Mouse (Mus musculus) embryo, embryonic 9.5 days (tissue): ENCODE results near the gene Map3k10.
"Not testable (repeated sequence)": the region's sequence is repeated elsewhere in the genome, so short reads cannot be mapped to it uniquely, and the experiment has no call there.

ENCODE experiments used
- DNase-seq: peaks from one replicate; pipeline ENCODE4 v3.0.0-alpha.2; 2017; ENCODE audit errors: extremely low spot score

The Map3k10 gene

GRCm38 (mm10) chr7:27654607-27655276, 19.7 kb downstream of the Map3k10 start:
- DNase-seq = no peak

GRCm38 (mm10) chr7:27653681-27654437, 20.5 kb downstream of the Map3k10 start, which contains the start of gene Ttc9b:
Gene Ttc9b, plus strand, starts transcription at chr7:27653915.
- peak; percentile 65 for DNase-seq

GRCm38 (mm10) chr7:27650949-27651348, 23.4 kb downstream of the Map3k10 start:
- peak; percentile 75 for DNase-seq

DNA sequence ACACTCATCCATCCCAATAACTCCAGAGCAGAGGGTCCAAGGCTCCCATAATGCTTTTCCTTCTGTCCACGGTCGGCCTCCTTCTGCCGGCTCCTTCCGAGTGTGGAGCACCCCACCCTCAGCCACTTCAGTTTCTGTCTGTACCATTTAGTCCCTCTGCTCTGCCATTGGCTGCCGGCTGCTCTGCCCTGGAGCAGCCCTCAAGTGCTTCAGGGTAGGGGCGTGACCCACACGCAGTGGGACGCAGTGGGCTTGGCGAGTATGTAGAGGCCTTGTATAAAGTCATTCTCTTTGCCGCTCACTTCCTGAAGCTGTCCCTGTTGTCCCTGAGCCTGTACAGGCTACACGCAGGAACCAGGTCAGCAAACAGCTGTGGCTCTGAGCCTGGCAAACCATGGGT, 24.7 kb downstream of the Map3k10 start:
- DNase-seq = no peak

- DNase-seq = no peak
These were observed 27.0 kb downstream of the Map3k10 start for GRCm38 (mm10) chr7:27647281-27648002.

GRCm38 (mm10) chr7:27646516-27646915, 27.9 kb downstream of the Map3k10 start:
- no peak for DNase-seq

DNA sequence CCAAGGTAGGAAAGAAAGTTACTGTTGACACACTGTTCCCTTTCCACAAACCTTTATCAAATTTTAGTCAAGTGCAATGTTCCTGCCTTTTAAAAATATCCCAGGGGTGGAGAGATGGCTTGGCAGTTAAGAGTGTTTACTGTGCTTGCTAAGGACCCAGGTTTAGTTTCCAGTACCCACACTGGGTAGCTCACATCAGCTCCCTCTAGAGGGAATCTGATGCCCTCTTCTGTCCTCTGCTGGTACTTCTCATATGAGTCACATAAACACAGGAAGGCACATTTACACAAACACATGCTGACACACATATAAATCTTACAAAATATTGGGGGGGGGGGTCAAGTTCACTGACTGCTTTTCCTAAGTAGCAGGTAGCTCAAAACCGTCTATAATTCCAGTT, 29.9 kb downstream of the Map3k10 start:
- no peak for DNase-seq

GRCm38 (mm10) chr7:27635094-27635493, 39.3 kb downstream of the Map3k10 start:
- not testable (repeated sequence) for DNase-seq

DNA sequence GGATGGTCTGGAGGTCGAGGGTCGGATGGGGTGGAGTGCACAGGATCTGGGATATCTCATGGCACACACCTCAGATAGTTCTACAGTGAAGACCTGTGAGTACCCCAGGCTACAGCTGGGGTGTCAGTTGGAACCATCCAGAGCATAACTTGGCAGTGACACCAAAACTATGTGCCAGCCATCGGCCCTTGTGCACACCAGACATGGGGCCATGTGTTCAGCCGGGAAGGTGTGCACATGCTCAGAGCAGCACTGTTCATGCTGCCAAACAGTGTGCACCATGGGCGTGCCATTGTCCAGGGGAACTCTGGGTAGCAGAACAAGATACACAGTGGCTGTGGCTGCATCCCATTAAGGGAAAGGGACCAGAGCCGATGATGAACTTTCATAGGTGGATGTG, 39.7 kb downstream of the Map3k10 start:
- DNase-seq = no peak

- no peak for DNase-seq
These were observed 41.2 kb downstream of the Map3k10 start for GRCm38 (mm10) chr7:27633166-27633565.

DNA sequence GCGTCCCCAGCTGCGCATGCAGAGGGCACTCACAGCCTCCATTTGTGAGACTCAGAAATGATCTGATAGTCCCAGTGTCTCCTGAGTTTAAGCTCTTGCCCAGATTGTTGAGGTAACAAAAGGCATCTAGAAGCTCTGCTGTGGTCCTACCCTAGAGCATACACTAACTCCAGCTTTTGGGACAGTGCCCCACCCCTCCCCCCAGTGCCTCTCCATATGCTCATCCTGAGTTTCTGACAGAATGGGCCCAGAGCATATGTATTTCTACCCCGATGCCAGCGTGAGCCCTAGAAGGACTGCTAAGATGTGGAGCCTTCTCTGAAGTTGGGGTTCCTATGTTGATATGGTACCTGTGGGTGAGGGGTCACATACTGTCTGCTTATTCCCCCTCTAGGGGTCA, 43.0 kb downstream of the Map3k10 start:
- DNase-seq = no peak

- not testable (repeated sequence) for DNase-seq
These were observed 45.6 kb downstream of the Map3k10 start for GRCm38 (mm10) chr7:27628816-27629215.

DNA sequence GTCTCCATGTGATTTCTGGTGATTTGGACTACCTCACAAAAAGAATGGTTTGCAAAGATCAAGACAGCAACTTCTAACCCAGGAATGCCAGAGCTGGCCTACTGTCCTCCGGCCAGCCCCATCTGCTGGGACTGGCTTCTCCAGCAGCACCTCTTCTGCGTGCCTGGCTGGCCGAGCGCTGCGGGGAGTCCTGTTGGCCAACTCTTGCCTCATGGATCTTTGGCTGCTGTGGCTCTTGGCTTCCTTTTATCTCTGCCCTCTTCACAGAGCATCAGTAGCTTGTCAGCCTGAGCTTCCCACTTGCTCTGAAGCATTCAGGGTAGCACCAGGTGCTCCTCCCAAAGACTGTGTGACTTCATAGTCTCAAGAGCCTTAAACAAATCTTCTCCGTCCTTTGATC, 46.2 kb downstream of the Map3k10 start:
- no peak for DNase-seq

GRCm38 (mm10) chr7:27627707-27628106, 46.7 kb downstream of the Map3k10 start:
- no peak for DNase-seq

DNA sequence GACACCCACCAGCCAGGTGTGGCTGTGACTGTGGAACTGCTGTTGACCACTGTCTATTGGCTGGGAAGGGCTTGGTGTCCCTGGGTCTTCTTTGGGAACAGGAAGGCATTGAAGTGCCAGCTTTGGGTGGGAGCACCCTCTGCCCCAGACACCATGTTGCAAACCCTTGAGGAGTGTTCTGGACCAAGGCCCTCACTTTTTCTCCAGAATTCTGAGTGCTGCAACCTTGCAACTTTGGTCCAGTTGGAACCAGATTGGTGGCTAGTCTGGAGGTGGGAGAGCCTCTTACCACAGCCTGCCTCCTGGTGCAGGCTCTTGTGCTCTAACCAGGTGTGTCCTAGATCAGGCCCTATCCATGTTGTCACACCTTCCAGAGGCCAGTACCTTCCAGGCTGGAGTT, 49.4 kb downstream of the Map3k10 start:
- no peak for DNase-seq

GRCm38 (mm10) chr7:27622234-27622633, 52.2 kb downstream of the Map3k10 start:
- DNase-seq = no peak

GRCm38 (mm10) chr7:27621028-27621427, 53.4 kb downstream of the Map3k10 start:
- no peak for DNase-seq

- no peak for DNase-seq
These were observed 60.5 kb downstream of the Map3k10 start for GRCm38 (mm10) chr7:27613751-27614499.

DNA sequence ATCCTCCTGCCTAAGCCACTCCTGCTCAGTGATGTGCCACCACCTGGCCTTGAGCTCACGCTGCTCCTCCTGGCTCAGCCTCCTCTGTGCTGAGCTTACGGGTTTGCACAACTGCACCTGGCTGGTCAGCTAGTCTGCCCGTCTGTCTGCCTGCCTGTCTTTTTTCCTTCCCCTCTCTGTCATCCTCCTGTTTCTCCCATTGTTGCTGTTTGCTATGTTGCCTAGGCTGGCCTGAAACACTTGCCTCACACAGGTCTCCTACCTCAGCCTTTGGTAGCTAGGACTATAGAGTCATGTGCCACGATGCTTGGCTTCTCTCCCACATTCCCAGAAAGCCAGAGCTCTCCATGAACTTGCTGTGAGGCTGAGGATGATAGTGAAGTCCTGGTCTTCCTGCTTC, 61.5 kb downstream of the Map3k10 start:
- no peak for DNase-seq

DNA sequence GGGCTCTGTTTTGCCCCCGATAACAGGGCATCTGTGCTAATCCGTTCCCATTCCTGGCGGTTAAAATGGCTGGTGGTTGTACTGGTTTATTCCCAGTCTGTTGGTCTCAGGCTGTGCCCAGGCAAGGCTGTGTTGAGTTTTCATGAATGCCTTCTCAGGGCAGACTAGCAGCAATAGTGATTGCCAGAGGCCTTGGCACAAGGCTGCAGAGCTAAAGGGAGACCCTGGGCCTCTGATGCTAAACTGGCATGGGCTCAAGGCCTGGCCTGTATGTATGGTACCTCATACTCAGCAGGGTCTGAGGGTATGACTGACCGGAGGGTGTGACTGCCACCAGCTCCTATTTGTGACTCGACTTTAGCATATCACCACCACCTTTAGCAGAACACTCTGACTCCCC, 63.5 kb downstream of the Map3k10 start:
- DNase-seq = no peak

- no peak for DNase-seq
These were observed 64.0 kb downstream of the Map3k10 start for GRCm38 (mm10) chr7:27610370-27610769.

GRCm38 (mm10) chr7:27609688-27610087, 64.7 kb downstream of the Map3k10 start:
- DNase-seq = no peak
